Mouse (Mus musculus) left cerebral cortex, postnatal 10 days (tissue): ENCODE results near the gene Hoxd8. TPM values are rescaled to one million over a fixed set of nuclear protein-coding genes. Genes with fewer than 3 reads are reported as not detected.

ENCODE experiments used
- DNase-seq, 2 experiments: peaks; one replicate each; pipeline ENCODE4 v3.0.0; 2021 to 2022; ENCODE audit warnings: low spot score in 2 of 2, mixed read lengths in 1 of 2; ENCODE audit errors: extremely low spot score in 1 of 2
- intact Hi-C: fragments of 180-260 bp; cut with DNase I; formaldehyde crosslinking; loops from one replicate; pipeline ENCODE4 v1.15.1; 2025
- total RNA-seq, 2 experiments: library from RNA; stranded (reverse); gene quantifications; 2 replicates each; pipeline ENCODE4 v1.2.3; 2021

Hoxd8 gene
- total RNA-seq, 2 experiments from 2014 or later = not detected

DNA sequence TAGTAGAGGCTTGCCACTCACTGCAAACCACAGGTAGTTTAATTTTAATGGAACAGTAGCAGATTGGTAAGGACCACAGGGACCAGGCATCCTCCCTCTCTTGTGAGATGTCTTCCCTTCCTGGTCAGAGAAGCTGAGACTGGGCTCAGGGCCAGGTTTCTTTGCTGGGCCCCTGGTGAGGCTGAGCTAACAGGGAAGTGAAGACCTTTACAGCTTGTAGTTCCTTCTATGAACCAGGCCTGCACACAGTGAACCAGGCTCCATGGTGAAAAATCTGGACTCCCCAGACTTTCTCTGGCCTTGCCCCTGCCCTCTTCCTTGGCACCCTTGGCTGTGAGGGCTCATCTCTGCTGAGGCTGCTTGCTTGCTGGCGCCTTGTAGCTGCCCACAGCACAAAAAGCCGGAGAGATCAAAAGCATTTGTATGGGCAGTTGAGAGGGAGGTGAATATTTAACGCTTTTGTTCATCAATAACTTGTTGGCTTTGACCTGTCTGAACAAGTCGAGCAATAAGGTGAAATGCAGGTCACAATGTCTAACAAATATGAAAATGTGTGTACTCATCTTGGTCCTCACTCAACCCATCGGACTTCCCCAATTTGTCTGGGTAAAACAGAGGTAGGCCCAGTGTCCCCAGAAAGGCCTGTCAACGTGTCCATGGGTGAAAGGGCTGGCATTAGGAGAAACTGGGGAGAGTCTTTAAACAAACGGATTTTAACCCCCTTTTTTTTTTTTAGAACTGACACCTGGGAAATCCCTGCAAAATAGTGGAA, 20.0 kb downstream of the Hoxd8 start:
- intact Hi-C loops = no loop called here
- DNase-seq = no peak

- intact Hi-C loops = no loop called here
- DNase-seq = no peak
Observed at GRCm38 (mm10) chr2:74725171-74725570, 20.8 kb downstream of the Hoxd8 start.

GRCm38 (mm10) chr2:74726551-74726950, 22.1 kb downstream of the Hoxd8 start, which contains the start of gene Gm28230:
Gene Gm28230, plus strand, starts transcription at chr2:74726728.
- DNase-seq = no peak
- intact Hi-C loops = no loop called here

GRCm38 (mm10) chr2:74726973-74727639, 22.7 kb downstream of the Hoxd8 start:
- intact Hi-C loops = no loop called here

DNA sequence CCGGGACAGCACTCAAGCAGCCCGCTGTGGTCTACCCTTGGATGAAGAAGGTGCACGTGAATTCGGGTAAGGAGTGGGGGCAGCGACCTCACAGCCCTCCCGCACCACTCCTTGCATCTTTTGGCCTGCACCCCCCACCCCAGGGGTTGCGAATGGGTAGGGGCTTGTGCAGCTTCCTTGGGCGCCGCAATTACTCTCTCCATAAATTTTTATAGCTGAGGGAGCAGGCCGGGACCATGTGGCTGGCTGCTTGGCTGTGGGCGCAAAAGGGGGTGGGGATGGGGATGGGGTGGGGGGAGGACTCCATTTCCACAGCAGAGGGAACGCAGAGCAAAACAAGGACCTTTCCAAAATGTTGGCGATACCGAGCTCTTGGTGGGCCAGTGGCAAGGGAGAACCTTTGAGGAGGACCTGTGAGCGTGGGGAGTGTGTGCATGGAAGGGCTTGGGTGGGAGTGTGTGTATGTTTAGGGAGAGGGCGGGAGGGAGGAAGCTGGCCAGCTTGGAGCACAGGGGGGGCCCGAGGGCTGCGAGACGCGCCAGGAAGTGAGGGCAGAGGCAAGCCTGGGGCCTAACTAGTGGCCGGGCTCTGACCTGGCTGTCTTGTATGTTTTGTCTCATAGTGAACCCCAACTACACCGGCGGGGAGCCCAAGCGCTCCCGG, 23.4 kb downstream of the Hoxd8 start:
- no peak for DNase-seq
- intact Hi-C loops = no loop called here

More at GRCm38 (mm10) chr2:74726973-74727639, 22.7 kb downstream of the Hoxd8 start:
- no peak for DNase-seq

DNA sequence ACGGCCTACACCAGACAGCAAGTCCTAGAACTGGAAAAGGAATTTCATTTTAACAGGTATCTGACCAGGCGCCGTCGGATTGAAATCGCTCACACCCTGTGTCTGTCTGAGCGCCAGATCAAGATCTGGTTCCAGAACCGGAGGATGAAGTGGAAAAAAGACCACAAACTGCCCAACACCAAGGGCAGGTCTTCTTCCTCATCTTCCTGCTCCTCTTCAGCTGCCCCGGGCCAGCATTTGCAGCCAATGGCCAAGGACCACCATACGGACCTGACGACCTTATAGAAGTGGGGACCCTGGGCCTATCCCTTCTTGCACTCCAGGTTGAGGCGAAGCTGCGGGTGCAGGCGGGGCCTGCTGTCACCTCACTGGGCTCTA, 23.9 kb downstream of the Hoxd8 start:
- intact Hi-C loops = no loop called here
- no peak for DNase-seq

GRCm38 (mm10) chr2:74730331-74730730, 25.9 kb downstream of the Hoxd8 start:
- DNase-seq = no peak
- intact Hi-C loops = no loop called here

DNA sequence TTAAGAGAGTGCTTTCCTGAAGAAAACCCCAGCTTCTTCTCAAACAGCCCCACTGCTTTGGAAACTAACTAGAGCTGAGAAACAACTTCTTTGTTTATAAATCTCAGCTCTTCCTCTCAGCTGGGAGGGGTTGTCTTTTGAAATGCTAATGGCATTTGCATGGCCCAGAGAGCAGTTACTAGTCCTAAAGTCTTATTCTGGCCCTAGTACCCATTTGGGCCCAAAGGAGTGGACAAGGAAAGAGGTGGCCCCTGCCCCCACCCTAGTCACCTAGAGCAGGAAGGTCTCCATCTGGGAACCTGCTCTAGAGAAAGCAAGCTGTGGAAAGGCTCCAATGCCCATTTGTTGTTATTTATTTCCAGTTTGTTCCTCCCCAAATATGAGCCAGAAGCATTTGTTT, 26.6 kb downstream of the Hoxd8 start:
- intact Hi-C loops = no loop called here
- DNase-seq = no peak

DNA sequence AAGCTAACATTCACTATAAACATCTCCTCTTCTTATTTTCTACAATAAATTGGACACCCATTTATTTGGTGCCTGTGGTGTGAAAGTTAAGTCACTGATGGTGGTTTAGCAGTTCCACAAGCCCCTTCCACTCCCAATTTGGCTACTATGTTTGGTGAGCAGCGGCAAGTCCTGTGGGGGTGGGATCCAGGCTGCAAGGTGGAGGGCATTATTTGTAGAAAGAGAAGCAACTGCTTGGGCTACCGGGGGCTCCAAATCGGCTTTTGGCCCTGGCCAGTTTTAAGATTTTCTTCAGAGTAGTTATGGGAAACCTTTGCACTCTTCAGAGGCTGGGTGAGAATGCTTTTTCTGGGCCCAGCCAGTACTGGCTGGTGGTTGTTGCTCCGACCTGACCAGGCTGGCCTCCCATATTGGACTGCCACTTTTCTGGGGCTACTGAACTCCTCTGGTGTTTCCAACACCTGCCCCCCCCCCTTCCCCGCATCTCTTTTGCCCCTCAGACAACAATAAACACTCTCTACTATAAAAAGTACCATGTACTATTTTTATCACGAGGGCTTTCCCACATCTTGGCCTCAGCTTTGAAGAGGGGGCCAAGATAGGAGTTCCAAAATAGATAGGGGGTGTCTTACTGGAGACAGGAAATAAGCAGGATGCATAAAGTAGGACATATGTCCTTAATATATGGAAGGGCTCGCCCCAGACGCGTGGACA, 27.5 kb downstream of the Hoxd8 start:
- DNase-seq = no peak
- intact Hi-C loops = no loop called here

- intact Hi-C loops = no loop called here
- DNase-seq = no peak
Observed at GRCm38 (mm10) chr2:74732513-74733316, 28.3 kb downstream of the Hoxd8 start.

GRCm38 (mm10) chr2:74733317-74733661, 28.9 kb downstream of the Hoxd8 start:
- no peak for DNase-seq
- intact Hi-C loops = no loop called here

DNA sequence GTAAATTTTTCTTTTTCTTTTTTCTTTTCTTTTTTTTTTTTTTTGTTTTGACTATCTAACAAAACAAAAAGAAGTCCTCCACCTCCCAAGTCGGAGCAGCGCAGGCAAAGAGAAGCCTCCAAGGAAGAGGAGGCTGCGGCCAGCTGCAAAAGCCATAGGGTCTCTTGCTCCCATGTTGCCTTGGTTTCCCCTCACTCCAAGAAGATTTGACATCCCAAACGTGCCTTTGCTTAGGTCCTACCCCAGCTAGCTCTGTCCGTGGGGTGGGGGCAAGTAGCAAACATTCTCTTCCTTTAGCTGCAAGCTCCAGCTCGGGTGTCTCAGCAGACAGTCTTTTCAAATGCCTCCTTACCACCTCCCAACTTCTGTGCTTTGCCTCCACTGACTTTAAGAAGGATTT, 29.4 kb downstream of the Hoxd8 start:
- no peak for DNase-seq
- intact Hi-C loops = no loop called here

- DNase-seq = no peak
- intact Hi-C loops = no loop called here
Observed at GRCm38 (mm10) chr2:74734451-74734850, 30.0 kb downstream of the Hoxd8 start.

- DNase-seq = no peak
- intact Hi-C loops = no loop called here
Observed at GRCm38 (mm10) chr2:74734996-74735811, 30.8 kb downstream of the Hoxd8 start.

DNA sequence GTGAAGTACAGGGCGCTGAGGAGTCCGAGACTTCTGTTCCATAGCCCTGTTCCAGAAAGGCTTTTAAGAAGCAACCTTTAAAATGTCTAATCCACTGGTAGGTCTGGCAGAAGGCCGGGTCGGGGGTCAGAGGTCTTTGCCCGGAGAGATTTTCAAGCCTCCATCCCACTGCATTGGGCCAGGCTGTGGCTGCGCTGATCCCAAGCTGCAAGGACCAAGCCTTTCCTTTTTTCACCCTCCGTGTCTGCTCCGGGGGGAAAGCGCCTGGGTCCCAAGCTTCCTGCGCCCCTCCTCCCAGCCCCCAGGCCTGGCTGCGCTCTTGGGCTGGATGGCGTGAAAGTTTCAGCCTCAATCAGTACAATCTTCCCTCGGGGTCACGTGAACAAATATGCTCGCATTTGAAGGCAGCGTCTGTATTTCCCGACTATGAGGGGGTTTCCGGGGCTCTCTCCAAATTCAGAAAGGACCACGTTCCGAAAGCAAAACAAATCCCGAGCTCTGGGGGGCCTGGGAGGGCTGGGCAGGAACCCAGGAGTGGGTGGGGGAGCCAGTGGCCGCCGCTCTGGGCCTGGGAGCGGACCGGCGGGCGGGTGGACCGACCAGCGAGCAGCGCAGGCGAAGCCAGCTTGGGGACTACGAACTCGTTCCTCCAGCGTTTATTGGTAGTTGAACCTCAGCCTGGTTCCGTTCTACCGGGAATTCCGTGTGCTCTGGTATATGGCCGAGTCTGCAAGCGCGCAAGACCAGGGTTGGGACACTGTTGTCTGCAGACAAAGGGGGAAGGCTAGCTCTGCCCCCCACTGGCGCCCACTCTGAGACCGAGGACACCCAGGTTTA, 31.7 kb downstream of the Hoxd8 start:
- intact Hi-C loops = no loop called here
- DNase-seq = no peak

- intact Hi-C loops = no loop called here
- no peak for DNase-seq
Observed at GRCm38 (mm10) chr2:74736688-74737577, 32.5 kb downstream of the Hoxd8 start.
